Mouse (Mus musculus) erythroblast, embryonic 14.5 days (primary cell): Measurements from ENCODE around the gene Gm17349.

Experiments used
- GATA1 ChIP-seq: IDR thresholded peaks from 2 replicates; pipeline ENCODE4 v1.6.1; 2012; ENCODE audit warnings: low read length, inconsistent platforms, mixed read lengths
- TAL1 ChIP-seq: IDR thresholded peaks from 3 replicates; pipeline ENCODE4 v1.6.1; 2012; ENCODE audit warnings: low read length, inconsistent platforms, mixed read lengths

- no peak for TF ChIP-seq TAL1
- no peak for TF ChIP-seq GATA1
These were observed 21.3 kb upstream of the Gm17349 start for GRCm38 (mm10) chr15:99726549-99726948.
